In the genomic region with DNA sequence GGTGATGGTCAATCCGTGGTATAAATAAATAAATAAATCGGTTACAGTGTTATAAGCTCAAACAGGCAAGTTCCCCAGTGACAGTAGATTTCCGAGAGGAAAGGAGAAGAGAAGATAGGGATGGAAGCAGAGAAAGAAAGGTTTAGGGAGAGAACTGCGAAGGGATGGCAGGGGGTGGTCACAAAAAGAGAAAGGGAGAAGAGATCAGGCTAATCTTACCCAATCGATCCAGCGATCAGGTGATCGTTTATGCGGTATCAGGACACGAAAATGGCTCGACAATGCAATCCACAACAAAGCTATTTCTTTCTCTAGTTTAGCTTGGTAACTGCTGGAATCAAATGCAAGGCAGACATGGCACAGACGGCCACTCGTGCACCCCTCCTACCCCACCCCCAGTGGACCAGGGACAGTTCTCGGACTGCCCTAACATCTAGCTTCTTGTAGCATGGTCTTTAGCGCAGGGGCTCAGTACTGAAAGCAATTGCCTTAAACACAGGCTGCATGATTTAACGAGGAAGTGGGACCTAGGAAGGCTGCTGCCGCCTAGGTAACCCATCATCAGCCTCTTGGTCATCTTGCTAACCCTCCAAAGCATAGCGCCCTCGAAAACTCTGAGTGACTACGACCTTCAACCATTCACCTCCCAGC, we compare ENCODE assay signal across 9 mouse cellular contexts. TPM values are rescaled to one million over a fixed set of nuclear protein-coding genes. Genes with fewer than 3 reads are reported as not detected.
DNase-seq lines count a peak whose midpoint lies in the region; ATAC-seq lines count a peak whose summit lies in the region.
"Had no signal": no experiment of that assay in that cellular context is flagged by ENCODE, and none has a peak within 500 bp of the region (broad histone marks: within the 10 kb centered on the region; RNA-seq: fewer than 3 reads in every experiment).

A gene (plus strand): TSS at position 80 of the 651 bp plus-strand sequence.

- WGBS in forebrain, embryonic 10.5 days: under 1% methylated on average over 19 of the region's 19 CpGs
- WGBS in midbrain, embryonic 16.5 days: under 1% methylated on average over 19 of the region's 19 CpGs

- peak within 1 kb of the TSS; percentile 81 for H3K4me2 ChIP-seq in midbrain, embryonic 16.5 days (ENCODE audit: low read length)

- H3K36me3 ChIP-seq in forebrain, embryonic 10.5 days (replicated peaks): no peaks in the 10 kb centered on the region
- H3K36me3 ChIP-seq in midbrain, embryonic 16.5 days (ENCODE audit: control insufficient read depth, insufficient read depth, low read length): no peaks in the 10 kb centered on the region

- peaks cover 54% of the 10 kb centered on the region for H3K27me3 ChIP-seq in forebrain, embryonic 10.5 days (ENCODE audit: poor library complexity, severe bottlenecking)
- H3K27me3 ChIP-seq in midbrain, embryonic 16.5 days (ENCODE audit: control insufficient read depth, insufficient read depth, low read depth, low read length): no peaks in the 10 kb centered on the region

- peak within 1 kb of the TSS; percentile 76 for H3K9ac ChIP-seq in midbrain, embryonic 16.5 days (ENCODE audit: low read depth, low read length)

- peak; percentile 63 for ATAC-seq in midbrain, embryonic 16.5 days
- no peak for ATAC-seq in monocyte, adult 5-6 weeks (replicated peaks; ENCODE audit: insufficient number of reproducible peaks, low FRiP score, low TSS enrichment, poor library complexity, severe bottlenecking)

- H3K4me1 ChIP-seq in forebrain, embryonic 10.5 days: peaks cover 31% of the 10 kb centered on the region
- H3K4me1 ChIP-seq in midbrain, embryonic 16.5 days (ENCODE audit: control insufficient read depth, insufficient read depth, low read length): peaks cover 4% of the 10 kb centered on the region; the same call in 1 of the 2 replicates

- H3K27ac ChIP-seq in forebrain, embryonic 10.5 days: no peak within 1 kb of the TSS
- peak within 1 kb of the TSS; percentile 88 for H3K27ac ChIP-seq in midbrain, embryonic 16.5 days (ENCODE audit: low read length)

- H3K9me3 ChIP-seq in forebrain, embryonic 10.5 days: no peaks in the 10 kb centered on the region
- H3K9me3 ChIP-seq in midbrain, embryonic 16.5 days (replicated peaks; ENCODE audit: control insufficient read depth, low read length, poor library complexity, severe bottlenecking): no peaks in the 10 kb centered on the region

- peak within 1 kb of the TSS; percentile 52 for H3K4me3 ChIP-seq in forebrain, embryonic 10.5 days
- H3K4me3 ChIP-seq in midbrain, embryonic 16.5 days (ENCODE audit: low read depth, low read length): peak within 1 kb of the TSS; percentile 70
- H3K4me3 ChIP-seq: erythroblast, embryonic 14.5 days had no signal

- peak; percentile 2 to 37 for DNase-seq in adrenal gland, adult (ENCODE audit: inconsistent age in 2 of 2, low spot score in 1 of 2)
- DNase-seq in adrenal gland, adult 18-20 months (ENCODE audit: low spot score in 2 of 2): no peak
- peak; percentile 12 for DNase-seq in Muller cell, postnatal 12 days (ENCODE audit: inconsistent ontology term)
- DNase-seq in forebrain, embryonic 10.5 days (ENCODE audit: extremely low spot score, low spot score): peak; percentile 16
- DNase-seq in layer of hippocampus, postnatal 10 days (ENCODE audit: low spot score in 2 of 2): peak; percentile 30 to 44
- DNase-seq in gastrocnemius, postnatal 25 days: no peak

RNA-seq across cellular contexts. Expression of the gene that starts here (rescaled TPM):
- not detected for total RNA-seq in adrenal gland, adult 18-20 months (2021)
- polyA plus RNA-seq in forebrain, embryonic 10.5 days (2016; fragmentation: Nextera tagmentation; extraction: Ambion mirVana): 0.48 and 1.3 TPM in 2 replicates
- total RNA-seq in layer of hippocampus, postnatal 10 days (2021): 10 to 100 TPM; 32.5 to 39.9 TPM
- 31.6 and 39.2 TPM in 2 replicates for polyA plus RNA-seq in midbrain, embryonic 16.5 days (2015; fragmentation: Nextera tagmentation; extraction: Ambion mirVana)
- not detected in 3 replicates for total RNA-seq in monocyte, adult 5-6 weeks (2017)
- total RNA-seq in gastrocnemius, postnatal 25 days (2021): not detected
- polyA plus RNA-seq: erythroblast, embryonic 14.5 days had no signal

Comparison
In these comparisons a context has a peak if more than half of its experiments do, and no peak if none do; other contexts are left out.
1. RNA of the gene that starts here (total RNA-seq): 32.5 to 39.9 TPM in layer of hippocampus, postnatal 10 days; not detected in adrenal gland, adult 18-20 months, not detected in monocyte, adult 5-6 weeks and not detected in gastrocnemius, postnatal 25 days; every median in the first group is over 10 times any median in the second.
2. RNA of the gene that starts here (polyA plus RNA-seq): 31.6 to 39.2 TPM in midbrain, embryonic 16.5 days; 0.48 to 1.3 TPM in forebrain, embryonic 10.5 days; every median in the first group is over 10 times any median in the second.
3. DNase-seq: peak in adrenal gland, adult (2 of 2), Muller cell, postnatal 12 days (single experiment), forebrain, embryonic 10.5 days (single experiment) and layer of hippocampus, postnatal 10 days (2 of 2); none in adrenal gland, adult 18-20 months (0 of 2) and gastrocnemius, postnatal 25 days (single experiment).